32 mouse cellular contexts compared by ENCODE assay signal in the genomic region with DNA sequence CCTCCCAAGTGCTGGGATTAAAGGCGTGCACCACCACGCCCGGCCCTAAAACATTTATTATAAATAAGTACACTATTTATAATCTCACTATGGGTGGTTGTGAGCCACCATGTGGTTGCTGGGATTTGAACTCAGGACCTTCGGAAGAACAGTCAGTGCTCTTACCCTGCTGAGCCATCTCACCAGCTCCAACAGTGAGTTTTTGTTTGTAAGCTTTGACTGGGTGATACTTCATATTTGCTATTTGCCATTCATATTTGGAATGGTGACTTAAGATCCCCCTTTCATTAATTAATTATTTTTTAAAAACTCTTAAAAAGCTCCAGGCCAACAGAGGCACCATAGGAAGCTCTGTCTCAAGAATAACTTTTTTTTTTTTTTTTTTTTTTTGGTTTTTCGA.
"Had no signal": no experiment of that assay in that cellular context is flagged by ENCODE, and none has a peak within 500 bp of the region (broad histone marks: within the 10 kb centered on the region; RNA-seq: fewer than 3 reads in every experiment).

No protein-coding gene starts in this region.

- H3K36me3 ChIP-seq: limb, embryonic 10.5 days; limb, embryonic 12.5 days; limb, embryonic 13.5 days; limb, embryonic 15.5 days; liver, embryonic 12.5 days; liver, embryonic 13.5 days; liver, embryonic 15.5 days; lung, embryonic 15.5 days; midbrain, embryonic 10.5 days; midbrain, embryonic 12.5 days; midbrain, embryonic 13.5 days; midbrain, embryonic 15.5 days; neural tube, embryonic 12.5 days had no signal

- H3K4me3 ChIP-seq: limb, embryonic 10.5 days; limb, embryonic 12.5 days; limb, embryonic 13.5 days; limb, embryonic 15.5 days; liver, embryonic 12.5 days; liver, embryonic 13.5 days; liver, embryonic 15.5 days; lung, embryonic 15.5 days; megakaryocyte, embryonic 14.5 days; midbrain, embryonic 10.5 days; midbrain, embryonic 12.5 days; midbrain, embryonic 13.5 days; midbrain, embryonic 15.5 days; myocyte; neural tube, embryonic 12.5 days had no signal

- H3K27me3 ChIP-seq: limb, embryonic 12.5 days; limb, embryonic 13.5 days; limb, embryonic 15.5 days; liver, embryonic 12.5 days; liver, embryonic 13.5 days; liver, embryonic 15.5 days; lung, embryonic 15.5 days; megakaryocyte, embryonic 14.5 days; midbrain, embryonic 12.5 days; midbrain, embryonic 13.5 days; midbrain, embryonic 15.5 days; neural tube, embryonic 12.5 days had no signal

- ATAC-seq: liver, embryonic 12.5 days; liver, postnatal 0 days; lung, postnatal 0 days; midbrain, embryonic 13.5 days; midbrain, embryonic 15.5 days; midbrain, embryonic 16.5 days had no signal

- DNase-seq: left cerebral cortex, postnatal 4 days; liver; liver, embryonic 13.5 days; liver, postnatal 0 days; lung, adult 18-20 months; lung, adult 2 months; lung, embryonic 14.5 days; lung, postnatal 10 days; lung, postnatal 14 days; lung, postnatal 36 days; lung, postnatal 4 days; midbrain, embryonic 14.5 days had no signal

- H3K4me2 ChIP-seq: limb, embryonic 12.5 days; limb, embryonic 13.5 days; limb, embryonic 15.5 days; liver, embryonic 11.5 days; liver, embryonic 12.5 days; liver, embryonic 13.5 days; liver, embryonic 15.5 days; lung, embryonic 14.5 days; lung, embryonic 15.5 days; midbrain, embryonic 11.5 days; midbrain, embryonic 12.5 days; midbrain, embryonic 13.5 days; midbrain, embryonic 15.5 days; neural tube, embryonic 12.5 days had no signal

- H3K9me3 ChIP-seq: limb, embryonic 10.5 days; limb, embryonic 12.5 days; limb, embryonic 13.5 days; limb, embryonic 15.5 days; liver, embryonic 12.5 days; liver, embryonic 13.5 days; liver, embryonic 15.5 days; lung, embryonic 15.5 days; megakaryocyte, embryonic 14.5 days; midbrain, embryonic 10.5 days; midbrain, embryonic 12.5 days; midbrain, embryonic 13.5 days; midbrain, embryonic 15.5 days; neural tube, embryonic 12.5 days had no signal

- H3K27ac ChIP-seq: limb, embryonic 10.5 days; limb, embryonic 12.5 days; limb, embryonic 13.5 days; limb, embryonic 15.5 days; liver, embryonic 12.5 days; liver, embryonic 13.5 days; liver, embryonic 14.5 days; liver, embryonic 15.5 days; lung, embryonic 15.5 days; macrophage; midbrain, embryonic 10.5 days; midbrain, embryonic 12.5 days; midbrain, embryonic 13.5 days; midbrain, embryonic 15.5 days; neural tube, embryonic 12.5 days had no signal

- H3K4me1 ChIP-seq: limb, embryonic 12.5 days; limb, embryonic 13.5 days; limb, embryonic 15.5 days; lung, embryonic 15.5 days; midbrain, embryonic 10.5 days; midbrain, embryonic 12.5 days; midbrain, embryonic 13.5 days; midbrain, embryonic 15.5 days; neural tube, embryonic 12.5 days had no signal

- H3K9ac ChIP-seq: limb, embryonic 12.5 days; limb, embryonic 13.5 days; limb, embryonic 15.5 days; liver, embryonic 12.5 days; liver, embryonic 13.5 days; liver, embryonic 14.5 days; liver, embryonic 15.5 days; liver, postnatal 0 days; lung, embryonic 14.5 days; lung, embryonic 15.5 days; midbrain, embryonic 12.5 days; midbrain, embryonic 13.5 days; midbrain, embryonic 15.5 days; neural tube, embryonic 12.5 days had no signal
